Mouse (Mus musculus): ENCODE measurements around the gene Prl2c2. TPM values are rescaled to one million over a fixed set of nuclear protein-coding genes. Genes with fewer than 3 reads are reported as not detected.
"Not testable (repeated sequence)": the region's sequence is repeated elsewhere in the genome, so short reads cannot be mapped to it uniquely, and the experiment has no call there.

Prl2c2 gene
- 0.86 and 0.93 TPM in 2 replicates for polyA plus RNA-seq (2015; fragmentation: Nextera tagmentation; extraction: Ambion mirVana)

DNA sequence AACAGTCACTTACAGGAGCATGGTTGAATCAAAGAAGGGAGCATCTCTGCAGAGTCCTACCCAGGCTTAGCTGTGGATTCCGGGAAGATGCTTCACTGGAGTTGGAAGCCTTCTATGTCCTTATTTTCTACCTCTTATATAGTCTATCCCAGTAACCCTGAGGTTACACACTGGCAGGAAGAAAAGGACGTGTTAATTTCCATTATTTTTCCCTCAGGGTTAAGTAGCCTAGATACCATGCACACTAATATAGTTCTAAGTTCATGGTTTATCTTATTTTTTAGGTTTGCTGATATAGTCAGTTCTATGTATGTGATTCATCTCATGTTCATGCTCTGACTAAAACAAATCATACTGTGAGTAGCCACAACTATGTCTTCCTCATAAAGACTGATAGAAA lies at the start of gene Prl2c2:
TSS of gene Prl2c2 (minus strand) at position 101 of the 400 bp plus-strand sequence.
- not testable (repeated sequence) for DNase-seq (ENCODE audit: low spot score)

DNA sequence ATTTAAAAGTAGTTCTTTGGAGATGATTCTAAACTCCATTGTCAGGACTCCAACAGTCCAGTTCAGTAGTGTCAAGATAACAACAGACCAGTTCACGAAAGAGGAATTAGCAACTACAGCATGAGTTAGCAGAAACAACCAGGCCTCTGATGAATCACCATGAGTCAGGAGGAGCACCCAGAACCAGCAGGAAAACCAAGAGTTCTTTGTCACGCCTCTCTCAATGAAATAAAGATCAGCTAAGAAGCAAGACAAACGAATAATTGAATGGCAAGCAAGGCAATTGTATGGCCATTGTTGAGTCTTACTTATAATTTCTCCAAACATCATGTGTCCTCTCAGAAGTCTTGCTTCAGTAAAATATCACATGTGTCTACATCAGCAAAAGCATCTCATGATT lies 20.7 kb upstream of the Prl2c2 start:
- DNase-seq (ENCODE audit: low spot score) = not testable (repeated sequence)

DNA sequence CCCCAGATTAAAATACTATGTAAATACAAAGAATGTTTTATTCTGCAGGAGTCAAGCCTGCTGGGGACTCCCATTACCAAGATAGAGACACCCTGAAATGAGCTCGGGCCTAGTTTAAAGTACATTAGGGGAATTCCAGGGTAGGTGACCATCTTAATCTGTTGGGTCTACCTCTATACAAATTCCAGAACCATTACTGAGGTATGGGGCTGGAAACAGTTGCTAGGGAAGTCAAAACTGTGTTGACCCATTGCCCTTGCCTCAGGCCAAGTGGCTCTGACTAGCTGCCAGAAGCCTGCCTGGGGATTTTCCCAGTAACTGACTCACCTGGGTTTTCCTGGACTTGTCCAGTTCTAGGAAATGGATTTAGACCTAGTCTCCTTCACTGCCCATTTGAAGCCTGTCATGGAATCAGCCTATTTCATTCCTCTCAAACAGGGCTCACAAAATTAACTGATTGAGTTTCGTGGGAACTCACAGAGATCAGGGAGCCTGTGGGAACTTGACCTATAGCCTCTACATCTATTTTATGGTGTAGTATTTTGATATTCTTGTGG lies 8.9 kb upstream of the Prl2c2 start:
- not testable (repeated sequence) for DNase-seq (ENCODE audit: low spot score)

Other genes starting within 250 kb of the Prl2c2 start
- not detected in 2 replicates for gene Prl2c3, start 205.3 kb downstream of the Prl2c2 start, polyA plus RNA-seq (2015; fragmentation: Nextera tagmentation; extraction: Ambion mirVana)
- 0.36 and 0.55 TPM in 2 replicates for gene Prl2c5, start 177.3 kb upstream of the Prl2c2 start, polyA plus RNA-seq (2015; fragmentation: Nextera tagmentation; extraction: Ambion mirVana)